Mouse (Mus musculus) adrenal gland, postnatal 10 days (tissue): ENCODE data around the gene Ifitm3. TPM values are rescaled to one million over a fixed set of nuclear protein-coding genes. Genes with fewer than 3 reads are reported as not detected.

ENCODE experiments used
- DNase-seq: peaks from one replicate; pipeline ENCODE4 v3.0.0; 2021; ENCODE audit warnings: mixed read lengths
- long read RNA-seq, 2 experiments: library from polyadenylated mRNA; stranded (forward); transcript quantifications; one replicate each; pipeline ENCODE4 v2.0.0; 2021
- total RNA-seq, 2 experiments: library from RNA; stranded (reverse); gene quantifications; 2 replicates each; pipeline ENCODE4 v1.2.3; 2021

Gene Ifitm3
- 100 to 1,000 TPM; 131 to 136 TPM for total RNA-seq
- long read RNA-seq, experiment 1, transcript Ifitm3-201 (2 exons, 678 nt), result major isoform, 142 of 145 reads
- long read RNA-seq, experiment 1, partial matches to known transcripts, result 3 of 145 reads
- long read RNA-seq, experiment 1, other reads (novel, unspliced or antisense), result 0 of 145 reads
- long read RNA-seq, experiment 2, transcript Ifitm3-201 (2 exons, 678 nt), result major isoform, 61 of 61 reads
- long read RNA-seq, experiment 2, partial matches to known transcripts, result 0 of 61 reads
- long read RNA-seq, experiment 2, other reads (novel, unspliced or antisense), result 0 of 61 reads

- DNase-seq, result peak; percentile 69
Observed at GRCm38 (mm10) chr7:141010593-141010992, at the start of gene Ifitm3. Gene Ifitm3, minus strand, starts transcription at chr7:141010770.

DNA sequence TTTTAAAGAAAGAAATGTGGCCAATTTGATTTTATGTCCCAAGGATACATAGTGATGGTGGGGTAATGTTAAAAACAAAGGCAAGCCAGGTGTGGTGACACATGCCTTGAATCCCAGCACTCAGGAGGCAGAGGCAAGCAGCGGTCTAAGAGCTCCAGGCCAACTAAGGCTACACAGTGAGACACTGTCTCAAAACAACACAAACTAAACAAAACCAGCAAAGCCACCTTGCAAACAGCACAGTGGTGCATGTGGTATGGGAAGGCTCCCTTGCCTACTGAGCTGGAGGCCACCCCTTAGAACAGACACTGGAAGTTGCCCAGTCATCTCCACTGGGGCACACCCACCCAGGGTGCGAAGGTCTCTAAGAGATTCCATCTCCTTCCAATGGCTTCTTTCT lies 49.4 kb upstream of the Ifitm3 start:
- DNase-seq, result no peak

DNA sequence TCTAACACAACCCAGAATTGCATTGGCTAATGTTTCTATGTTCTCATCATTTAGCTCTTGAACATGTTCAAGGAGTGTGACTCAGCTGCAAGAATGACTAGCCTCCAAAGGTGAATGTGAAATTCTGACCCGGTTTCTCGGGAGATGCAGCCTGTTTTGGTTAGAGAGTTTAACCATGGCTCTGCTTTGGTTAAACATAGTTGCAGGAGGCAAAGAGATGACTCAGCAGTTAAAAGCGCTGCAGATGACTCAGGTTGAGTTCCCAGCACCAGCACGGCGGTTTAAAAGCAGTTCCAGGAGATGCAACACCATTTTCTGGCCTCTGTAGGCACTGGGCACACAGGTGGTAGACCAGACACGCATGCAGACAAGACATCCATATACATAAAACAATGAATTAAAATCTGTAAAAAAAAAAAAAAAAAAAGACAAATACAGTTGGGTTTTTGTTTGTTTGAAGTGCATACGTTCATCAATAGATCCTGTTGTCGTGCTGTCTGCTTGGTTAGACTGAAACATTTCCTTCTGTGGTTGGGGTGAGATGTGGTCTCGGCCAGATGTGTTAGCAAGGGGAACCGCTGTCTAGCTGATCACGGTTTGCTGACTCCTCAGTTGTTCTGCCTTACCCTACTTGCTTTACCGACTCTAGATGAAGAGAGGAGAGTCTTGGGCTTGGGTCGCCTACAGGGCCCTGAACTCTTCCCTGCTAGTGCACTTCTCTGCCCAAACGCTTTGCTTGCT lies 48.2 kb upstream of the Ifitm3 start:
- DNase-seq, result no peak

GRCm38 (mm10) chr7:141057541-141057940 lies 47.0 kb upstream of the Ifitm3 start:
- DNase-seq, result no peak

- no peak for DNase-seq
Observed at GRCm38 (mm10) chr7:141056976-141057375, 46.4 kb upstream of the Ifitm3 start.

DNA sequence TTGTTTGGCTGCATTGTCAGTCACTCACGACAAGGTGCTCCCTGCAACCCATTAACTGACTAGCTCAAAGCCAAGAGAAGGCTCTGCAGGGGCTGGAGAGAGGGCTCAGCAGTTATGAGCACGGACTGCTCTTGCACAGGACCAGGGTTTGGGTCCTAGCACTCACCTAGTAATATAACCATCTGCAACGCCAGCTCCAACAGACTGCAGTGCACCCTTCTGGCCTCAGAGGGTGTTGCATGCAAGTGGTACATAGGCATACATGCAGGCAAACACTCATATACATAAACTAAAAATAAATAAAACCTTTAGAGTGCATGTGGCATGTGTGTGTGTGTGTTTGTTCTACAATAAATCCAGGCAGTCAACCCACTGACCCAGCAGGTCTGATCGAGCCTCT lies 45.2 kb upstream of the Ifitm3 start:
- DNase-seq, result no peak

GRCm38 (mm10) chr7:141052421-141052820 lies 41.9 kb upstream of the Ifitm3 start:
- DNase-seq, result no peak

- no peak for DNase-seq
Observed at GRCm38 (mm10) chr7:141052016-141052415, 41.4 kb upstream of the Ifitm3 start.

DNA sequence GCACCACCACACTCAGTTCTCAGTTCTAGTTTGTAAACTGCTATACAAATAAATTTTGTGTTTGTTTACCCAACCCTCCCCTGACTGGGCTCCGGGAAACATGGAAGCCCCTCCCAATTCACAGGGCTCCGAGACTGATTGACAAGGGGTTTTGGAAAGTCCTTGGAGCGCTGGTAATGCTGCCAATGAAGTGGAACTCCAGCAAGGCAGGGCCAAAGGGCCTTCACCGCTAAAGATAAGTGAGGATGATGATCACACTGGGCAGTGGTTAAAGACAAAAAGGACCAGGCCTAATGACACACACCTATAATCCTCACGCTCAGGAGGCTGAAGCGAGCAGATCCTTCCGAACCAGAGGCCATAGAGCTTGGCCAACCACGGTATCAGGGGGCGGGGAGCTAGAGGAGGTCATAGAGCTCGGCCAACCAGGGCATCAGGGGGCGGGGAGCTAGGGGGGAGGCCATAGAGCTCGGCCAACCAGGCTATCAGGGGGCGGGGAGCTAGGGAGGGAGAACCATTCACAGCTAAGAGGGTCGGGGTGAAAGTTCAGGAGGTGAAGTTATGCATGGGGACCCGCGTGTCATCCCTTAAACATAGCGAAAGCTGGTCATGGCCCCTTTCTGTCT lies 40.6 kb upstream of the Ifitm3 start:
- DNase-seq, result no peak

- DNase-seq, result no peak
Observed at GRCm38 (mm10) chr7:141049326-141049725, 38.8 kb upstream of the Ifitm3 start.

GRCm38 (mm10) chr7:141048226-141049218 lies 38.0 kb upstream of the Ifitm3 start:
- DNase-seq, result peak; percentile 94

DNA sequence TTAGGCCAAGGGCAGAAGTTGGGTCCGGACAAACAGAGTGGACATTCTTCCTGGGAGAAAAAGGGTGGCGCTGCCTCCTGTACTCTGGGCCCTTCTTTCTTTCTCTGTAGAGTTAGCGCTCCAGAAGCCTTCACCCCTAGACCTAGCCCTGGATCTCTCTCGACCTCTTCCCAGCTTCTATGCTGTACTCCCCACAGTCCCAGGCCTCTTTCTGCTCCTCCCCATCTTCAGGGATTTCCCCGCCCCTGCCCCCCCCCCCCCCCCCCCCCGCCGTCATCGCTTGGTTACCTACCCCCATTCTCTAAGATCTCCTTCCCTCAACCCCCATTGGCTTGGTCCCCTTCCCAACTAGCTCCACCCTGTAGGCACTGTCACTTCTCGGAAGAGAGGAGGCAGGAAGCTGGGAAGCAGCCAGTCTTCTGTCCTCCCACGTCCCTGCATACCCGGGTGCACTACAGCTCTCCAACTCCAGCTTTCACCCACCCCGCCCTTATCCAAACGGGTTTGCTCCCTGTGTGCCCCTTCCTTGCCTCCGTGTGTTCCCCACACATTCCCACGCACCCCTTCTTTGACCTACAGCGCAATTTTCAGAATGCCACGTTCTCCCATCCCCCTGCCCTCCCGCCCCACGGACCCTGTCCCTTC lies 37.1 kb upstream of the Ifitm3 start:
- DNase-seq, result peak; percentile 76

GRCm38 (mm10) chr7:141046931-141047580 lies 36.5 kb upstream of the Ifitm3 start:
- peak; percentile 15 for DNase-seq

GRCm38 (mm10) chr7:141042539-141042938 lies 32.0 kb upstream of the Ifitm3 start:
- DNase-seq, result no peak

DNA sequence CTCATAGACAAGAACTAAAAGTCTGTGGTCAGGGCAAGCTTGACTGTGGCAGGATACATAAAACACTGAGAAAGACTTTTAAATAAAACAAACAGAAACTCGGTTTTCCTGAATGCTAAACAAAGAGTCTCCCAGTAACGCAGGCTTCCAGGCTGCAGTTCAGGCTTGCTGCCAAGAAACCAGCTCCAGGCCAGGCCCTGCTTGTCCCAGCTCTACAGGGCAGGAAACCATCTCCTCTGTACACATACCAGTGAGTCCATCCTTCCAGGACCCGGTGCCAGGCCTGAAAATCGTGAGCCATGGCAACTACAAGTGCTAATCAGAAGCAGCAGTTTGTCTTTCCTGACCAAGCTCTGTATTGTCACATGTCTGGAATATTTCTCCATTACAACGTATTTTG lies 31.1 kb upstream of the Ifitm3 start:
- DNase-seq, result peak; percentile 81

GRCm38 (mm10) chr7:141040867-141041606 lies 30.5 kb upstream of the Ifitm3 start:
- DNase-seq, result no peak

- DNase-seq, result no peak
Observed at GRCm38 (mm10) chr7:141039386-141040107, 29.0 kb upstream of the Ifitm3 start.

GRCm38 (mm10) chr7:141038090-141039032 lies 27.8 kb upstream of the Ifitm3 start:
- no peak for DNase-seq
